Mouse (Mus musculus): ENCODE measurements at regions not wholly inside any gene's neighbourhood (a gene's known extent, or its start where the extent isn't known, plus 50 kb on each side); places are given as distances from the start of the nearest gene placed in this dataset.

DNA sequence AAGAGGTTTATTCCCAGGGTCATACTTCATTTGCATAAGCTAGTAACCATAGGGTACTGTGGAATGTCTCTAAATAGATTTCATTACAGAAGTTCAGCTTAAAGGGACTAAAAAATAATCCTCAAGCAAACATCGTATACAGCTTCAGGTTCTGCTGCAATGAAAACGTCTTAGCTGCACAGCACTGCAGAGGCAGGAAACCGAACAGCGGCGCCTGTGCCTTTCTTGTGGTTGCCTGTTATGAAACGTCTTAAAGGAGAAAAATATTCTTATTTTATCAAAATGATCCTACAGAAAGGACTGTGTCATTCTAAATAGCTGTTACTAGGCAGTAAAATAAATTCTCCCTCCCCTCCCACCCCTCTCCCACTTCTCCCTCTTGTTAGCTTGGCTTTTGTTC is 226.0 kb upstream of the Fam241a start:
- in situ Hi-C loops (cut with MboI, MseI), result loop anchor here (10.0 kb wide), 1 partner anchor 577 kb away; no protein-coding TSS in a partner anchor

DNA sequence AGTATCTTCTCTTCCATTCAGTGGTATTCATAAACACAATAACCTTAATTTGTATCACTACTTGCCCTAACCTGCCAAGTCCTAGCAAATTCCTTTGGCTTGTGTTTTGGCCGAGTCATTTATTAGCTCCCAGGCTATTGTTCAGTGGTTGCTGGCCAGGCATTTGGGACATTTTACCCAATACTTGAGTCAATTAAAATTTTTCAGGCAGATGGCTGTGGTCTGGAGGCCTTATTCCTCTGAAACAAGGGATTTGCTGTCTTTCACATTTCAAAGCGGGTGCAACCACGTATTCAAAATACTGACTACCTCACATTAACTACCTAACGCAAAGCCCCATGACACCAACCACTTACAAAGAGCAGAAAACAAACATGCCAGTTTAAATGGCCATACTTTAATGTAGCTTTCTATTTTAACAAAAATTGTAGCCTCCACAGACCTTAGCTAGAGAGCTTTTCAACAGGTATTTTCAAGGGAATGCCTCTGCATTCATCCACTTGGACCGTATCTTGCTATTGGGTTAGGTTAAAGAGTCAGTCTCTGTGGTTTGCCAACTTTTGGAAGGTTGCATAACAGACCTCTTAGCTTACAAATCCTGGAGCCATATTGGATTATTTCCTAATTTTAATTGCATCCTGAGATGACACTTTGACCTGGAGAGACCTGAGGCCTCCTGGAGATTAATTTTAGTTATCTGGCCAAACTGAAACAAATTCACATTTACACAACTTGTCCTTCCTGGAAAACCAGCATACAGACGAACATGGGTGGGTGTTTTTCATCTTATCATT is 224.7 kb upstream of the Fam241a start:
- in situ Hi-C loops (cut with MboI, MseI), result loop anchor here (10.0 kb wide), 1 partner anchor 576 kb away; no protein-coding TSS in a partner anchor

DNA sequence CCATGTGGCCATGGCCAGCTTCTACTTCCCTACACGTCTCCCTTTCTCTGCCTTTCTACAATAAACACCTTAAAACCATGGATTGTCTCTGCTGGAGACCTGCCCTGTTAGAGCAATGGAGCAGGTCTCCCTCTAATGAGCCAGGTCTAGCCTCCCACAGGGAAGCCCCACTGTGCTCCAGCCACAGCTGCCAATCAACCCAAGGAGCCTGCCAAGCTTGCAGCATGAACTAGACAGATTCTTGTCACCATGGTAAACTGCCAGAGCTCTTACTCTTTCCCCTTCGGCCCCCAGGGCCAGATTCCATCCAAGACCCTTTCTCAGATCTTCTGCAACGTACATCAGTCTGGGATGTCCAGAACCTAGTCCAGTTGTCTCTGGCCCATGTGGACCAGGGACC is 217.1 kb upstream of the Fam241a start:
- in situ Hi-C loops (cut with MboI, MseI), result no loop called here

DNA sequence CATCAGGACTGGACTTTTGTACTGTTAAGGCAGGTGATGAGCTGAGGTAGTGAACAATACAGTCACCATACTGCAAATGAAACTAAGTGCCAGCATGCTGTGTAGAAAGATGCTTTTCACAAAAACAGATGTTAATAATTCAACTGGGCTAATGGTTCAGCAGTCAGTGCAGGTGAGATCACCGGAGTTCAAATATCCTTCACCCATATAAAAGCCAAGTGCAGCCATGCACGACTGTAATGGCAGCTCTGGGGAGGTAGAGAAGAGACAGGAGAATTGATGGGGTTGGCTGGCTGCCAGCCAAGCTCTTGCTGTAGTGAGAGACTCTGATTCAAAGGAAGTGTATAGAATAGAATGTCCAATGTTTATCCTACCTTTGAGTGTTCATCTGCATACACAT is 214.3 kb upstream of the Fam241a start:
- in situ Hi-C loops (cut with MboI, MseI), result no loop called here

DNA sequence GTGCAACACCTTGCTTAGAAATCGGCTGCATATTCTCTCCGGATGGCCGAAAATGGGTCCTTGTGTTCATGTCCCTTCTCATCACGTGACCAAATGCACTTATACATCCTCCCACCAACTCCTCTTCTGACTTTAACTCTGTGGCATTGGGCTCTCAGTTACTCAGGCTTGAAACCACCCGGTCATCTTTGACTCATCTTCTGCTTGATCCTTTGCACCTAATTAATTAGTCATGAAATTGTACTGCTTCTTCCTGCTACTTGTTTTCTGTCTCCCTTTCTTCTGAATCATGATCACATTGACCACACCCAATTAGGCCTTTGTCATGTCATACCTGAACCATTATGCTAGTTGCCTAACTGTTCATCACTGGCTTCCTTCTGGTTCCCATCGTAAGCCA is 208.4 kb upstream of the Fam241a start:
- in situ Hi-C loops (cut with MboI, MseI), result no loop called here

DNA sequence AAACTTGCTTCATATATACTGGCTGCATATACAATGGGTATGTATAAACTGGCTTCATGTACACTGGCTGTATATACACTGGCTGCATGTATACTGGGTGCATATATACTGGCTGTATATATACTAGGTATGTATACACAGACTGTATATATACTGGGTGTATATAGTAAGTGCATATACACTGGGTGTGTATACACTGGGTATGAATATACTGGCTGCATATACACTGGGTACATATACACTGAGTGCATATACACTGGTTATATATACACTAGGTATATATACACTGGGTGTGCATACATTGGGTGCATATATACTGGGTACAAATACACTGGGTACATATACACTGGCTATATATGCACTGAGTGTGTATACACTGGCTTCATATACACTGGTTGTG is 196.9 kb upstream of the Fam241a start:
- in situ Hi-C loops (cut with MboI, MseI), result no loop called here

DNA sequence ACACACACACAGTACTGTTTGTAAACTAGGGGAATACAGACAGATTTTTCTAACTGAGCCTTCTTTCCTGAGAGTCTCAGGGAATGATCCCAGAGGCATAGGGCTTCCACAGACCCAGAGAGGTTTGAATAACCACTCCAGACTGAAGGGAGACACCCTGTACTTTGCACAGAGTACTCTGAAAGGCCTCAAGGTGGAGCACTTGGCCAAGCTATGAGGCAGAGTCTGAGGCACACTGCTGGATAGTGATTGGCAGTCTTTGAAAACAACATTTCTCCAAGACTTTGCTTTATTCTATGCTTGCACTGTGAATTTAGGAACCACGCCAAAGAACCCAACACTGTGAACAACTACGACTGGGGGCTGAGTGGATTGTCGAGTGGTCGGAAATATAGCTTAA is 192.1 kb upstream of the Fam241a start:
- in situ Hi-C loops (cut with MboI, MseI), result loop anchor here (10.0 kb wide), 1 partner anchor 1117 kb away; no protein-coding TSS in a partner anchor

DNA sequence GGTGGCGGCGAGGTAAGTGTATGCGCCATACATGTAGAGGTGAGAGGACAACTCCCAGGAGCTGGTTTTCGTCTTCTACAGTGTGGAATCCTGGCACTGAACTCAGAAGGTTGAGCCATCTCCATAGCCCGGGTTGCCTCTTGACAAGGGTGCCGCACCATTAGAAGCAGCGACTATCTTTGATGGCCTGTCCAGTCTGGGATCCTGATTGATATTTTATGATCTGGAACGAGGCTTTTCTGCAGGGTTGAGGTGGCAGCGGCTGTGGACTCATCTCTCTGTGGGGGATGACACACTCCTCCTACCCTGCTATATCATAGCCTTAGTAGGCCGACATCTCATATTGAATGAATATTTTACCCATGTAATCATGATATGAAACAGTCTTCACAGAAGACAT is 191.0 kb upstream of the Fam241a start:
- in situ Hi-C loops (cut with MboI, MseI), result loop anchor here (10.0 kb wide), 1 partner anchor 1118 kb away; no protein-coding TSS in a partner anchor

DNA sequence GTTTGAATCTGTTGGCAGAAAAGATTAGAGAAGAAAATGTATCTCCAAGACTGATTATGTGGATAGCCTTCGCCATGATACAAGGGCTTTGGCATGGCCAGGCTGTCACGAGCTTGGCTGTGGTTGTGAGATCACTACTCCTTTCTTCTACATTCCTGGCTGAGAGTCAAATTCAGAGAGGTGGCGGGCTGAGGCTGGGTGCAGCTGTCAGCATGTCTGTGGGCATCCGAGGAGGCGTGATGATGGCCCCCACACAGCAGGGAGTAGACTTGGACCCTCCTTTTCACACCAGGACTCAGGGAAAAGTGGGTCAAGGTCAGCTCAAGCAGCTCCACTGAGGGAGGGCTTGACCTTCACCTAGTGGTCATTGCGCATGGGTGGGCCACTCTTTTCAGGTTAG is 186.3 kb upstream of the Fam241a start:
- in situ Hi-C loops (cut with MboI, MseI), result loop anchor here (5.0 to 10.0 kb wide), 2 partner anchors 255 to 1122 kb away; no protein-coding TSS in a partner anchor

DNA sequence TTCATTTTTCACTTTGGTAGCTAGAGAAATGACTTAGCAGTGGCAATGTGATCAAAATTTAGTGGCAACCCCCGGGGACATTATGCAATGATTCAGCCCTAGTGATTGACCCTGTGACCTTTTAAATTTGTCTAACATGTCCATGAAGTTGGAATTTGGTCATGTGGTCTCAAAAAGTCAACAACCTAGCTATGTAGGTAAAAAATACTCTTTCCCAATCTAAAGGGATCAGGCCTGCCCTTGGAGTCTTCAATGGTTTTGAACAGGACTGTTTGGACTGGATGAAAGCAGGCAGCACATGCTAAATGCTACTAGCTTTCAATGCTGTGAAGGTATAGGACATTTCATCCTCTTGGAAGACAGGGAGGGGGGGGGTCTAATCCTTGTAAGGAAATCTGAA is 185.3 kb upstream of the Fam241a start:
- in situ Hi-C loops (cut with MboI, MseI), result loop anchor here (5.0 to 10.0 kb wide), 2 partner anchors 256 to 1123 kb away; no protein-coding TSS in a partner anchor

DNA sequence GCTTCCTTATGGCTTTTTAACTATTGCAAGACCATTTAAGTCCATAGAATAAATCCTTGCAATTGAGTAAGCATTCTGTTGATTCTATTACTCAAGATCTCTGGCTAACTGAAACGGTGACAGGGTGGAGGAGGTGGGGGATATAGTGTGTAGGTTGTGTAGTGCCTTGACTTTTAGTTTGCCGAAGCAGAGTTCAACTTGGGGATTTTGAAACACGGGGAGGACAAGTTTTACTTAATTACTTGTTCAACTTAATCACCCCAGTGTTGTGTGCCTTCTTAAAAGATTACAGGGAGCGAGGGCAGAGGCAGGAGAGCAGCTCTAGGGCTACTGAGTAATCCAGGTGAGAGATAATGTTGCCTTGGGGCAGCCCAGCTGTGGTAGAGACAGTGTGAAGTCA is 171.7 kb upstream of the Fam241a start:
- in situ Hi-C loops (cut with MboI, MseI), result no loop called here

DNA sequence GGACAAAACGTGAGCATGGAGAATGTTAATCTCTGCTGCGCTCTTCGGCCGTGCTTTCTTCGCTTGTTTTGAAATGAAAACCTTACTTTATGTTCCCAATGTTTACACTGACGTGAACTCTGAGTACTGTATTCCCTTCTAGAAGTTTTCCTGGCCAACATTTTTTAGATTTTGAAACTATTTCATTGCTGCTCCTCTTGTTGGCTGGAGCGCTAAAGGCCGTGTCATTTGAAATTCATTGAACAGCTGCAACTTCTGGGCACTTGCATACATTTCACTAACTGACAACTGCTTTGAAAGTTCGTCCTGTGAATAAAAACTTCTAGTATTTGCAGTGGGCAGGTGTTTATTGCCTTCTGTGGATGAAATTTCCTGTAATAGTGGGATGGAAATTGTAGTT is 157.9 kb upstream of the Fam241a start:
- in situ Hi-C loops (cut with MboI, MseI), result no loop called here

DNA sequence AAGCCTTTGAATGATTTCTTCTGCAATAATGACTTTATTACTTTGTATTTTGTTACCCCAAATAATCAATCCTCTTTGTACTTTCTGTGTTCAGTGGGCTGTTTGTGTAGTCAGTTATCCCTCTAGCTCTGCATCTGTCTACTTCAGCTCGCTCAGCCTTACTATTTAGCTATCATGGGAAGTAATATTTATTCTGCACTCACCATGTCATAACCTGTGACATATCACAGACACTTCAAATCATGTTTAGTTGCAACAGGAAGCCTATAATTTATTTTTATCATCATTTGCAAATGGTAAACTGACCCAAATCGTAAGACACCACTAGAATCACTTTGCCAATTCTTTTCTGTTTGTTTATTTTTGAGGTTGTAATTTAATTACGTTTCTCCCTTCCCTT is 147.6 kb upstream of the Fam241a start:
- in situ Hi-C loops (cut with MboI, MseI), result no loop called here

DNA sequence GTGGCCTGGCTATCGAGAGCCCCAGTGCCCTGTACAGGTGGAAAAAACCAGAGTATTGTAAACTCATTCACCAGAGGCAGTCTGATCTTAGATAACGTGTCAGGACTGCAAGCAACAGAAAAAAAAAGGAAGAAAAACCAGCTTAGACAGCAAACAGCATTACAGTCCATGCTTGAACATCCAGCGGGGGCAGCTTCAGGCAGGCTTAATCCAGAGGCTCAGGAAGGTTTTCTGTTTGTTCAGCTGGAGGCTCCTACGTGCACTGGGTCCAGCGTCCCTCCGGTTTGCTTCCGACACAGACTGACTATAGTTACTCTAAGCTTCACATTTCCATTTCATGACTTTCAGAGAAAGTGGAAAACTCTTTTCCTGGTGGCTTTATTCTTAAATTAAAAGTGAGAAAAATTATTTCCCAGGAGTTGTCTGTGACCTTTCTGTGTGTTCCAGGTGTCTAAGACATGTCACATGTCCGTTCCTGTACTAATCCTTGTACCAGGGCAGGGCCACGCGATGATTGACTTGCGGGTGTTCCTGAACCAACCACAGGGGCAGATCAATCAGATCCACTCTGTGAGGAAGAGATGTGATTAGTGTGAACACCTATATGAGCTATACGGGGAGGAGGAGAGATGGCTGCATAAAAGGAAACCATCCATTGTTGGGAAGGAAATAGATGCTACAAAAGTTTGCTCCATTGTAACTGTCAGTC is 144.4 kb upstream of the Fam241a start:
- in situ Hi-C loops (cut with MboI, MseI), result no loop called here

DNA sequence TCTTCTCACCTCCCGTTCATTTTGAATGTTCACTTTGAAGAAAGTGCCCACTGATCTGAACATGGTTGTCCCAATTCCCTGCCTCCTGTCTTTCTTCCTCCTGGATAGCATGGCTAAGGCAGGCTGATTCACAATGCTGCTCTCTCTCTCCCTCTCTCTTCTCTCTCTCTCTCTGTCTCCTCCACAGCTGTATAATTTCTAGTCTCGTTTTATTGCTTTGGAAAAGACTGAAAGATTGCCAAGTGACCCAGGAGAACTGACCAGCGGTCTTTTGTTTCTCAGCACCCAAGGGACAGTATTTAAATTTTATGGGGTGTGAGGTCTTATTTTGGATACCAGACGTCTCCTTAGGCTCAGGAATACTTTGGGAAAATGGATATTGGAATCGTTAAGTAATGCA is 143.1 kb upstream of the Fam241a start:
- in situ Hi-C loops (cut with MboI, MseI), result no loop called here

DNA sequence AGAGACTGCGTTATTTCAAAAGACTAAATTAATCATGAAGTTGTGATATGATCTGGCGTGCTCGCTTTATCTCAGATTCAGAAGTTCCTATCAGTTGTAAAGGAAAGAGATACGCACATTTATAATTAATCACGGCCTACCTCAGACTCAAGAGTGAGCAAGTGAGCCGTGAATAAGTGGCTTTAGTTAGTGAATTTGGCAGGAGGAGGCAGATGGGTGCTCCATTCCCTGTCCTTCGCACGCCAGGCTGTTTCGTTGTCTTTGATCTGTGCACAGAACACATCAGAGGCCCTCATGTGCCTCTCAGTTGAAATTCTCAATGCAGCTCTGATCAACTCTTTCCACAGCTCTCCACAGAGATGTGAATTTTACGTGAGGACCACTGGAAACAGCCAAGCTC is 140.4 kb upstream of the Fam241a start:
- in situ Hi-C loops (cut with MboI, MseI), result no loop called here

DNA sequence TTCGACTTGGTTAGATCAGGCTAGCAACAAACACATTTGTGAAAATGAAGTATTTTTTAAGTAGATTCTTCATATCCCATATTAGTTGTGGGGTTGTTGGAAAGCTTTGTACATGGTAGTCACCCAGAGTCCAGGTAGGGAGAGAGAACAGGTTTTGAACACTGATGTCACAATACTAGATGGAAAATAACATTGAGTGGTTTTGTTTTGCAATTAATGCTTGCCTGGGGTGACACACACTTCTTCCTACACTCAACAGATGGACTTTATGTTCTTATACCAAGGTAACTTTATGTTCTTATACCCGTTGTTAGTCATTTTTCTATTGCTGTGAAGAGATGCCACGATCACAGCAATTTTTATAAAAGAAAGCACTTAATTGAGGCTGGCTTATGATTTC is 134.2 kb upstream of the Fam241a start:
- in situ Hi-C loops (cut with MboI, MseI), result no loop called here

DNA sequence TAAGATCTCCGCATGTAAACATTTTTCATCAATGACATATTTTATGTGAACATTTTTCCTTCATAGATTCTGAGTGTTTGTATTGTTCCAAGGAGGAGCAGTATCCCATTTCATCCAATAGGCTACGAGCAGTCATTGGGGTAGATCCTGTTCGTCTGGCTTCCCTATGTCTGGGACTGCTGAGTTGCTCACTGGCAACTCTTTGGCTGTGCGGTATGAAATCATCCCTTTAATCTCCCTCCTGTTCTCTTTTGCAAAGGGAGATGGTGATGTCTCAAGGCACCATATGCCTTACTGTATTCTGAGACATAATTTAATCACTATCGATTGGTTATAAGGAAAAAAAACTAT is 133.4 kb upstream of the Fam241a start:
- in situ Hi-C loops (cut with MboI, MseI), result no loop called here

DNA sequence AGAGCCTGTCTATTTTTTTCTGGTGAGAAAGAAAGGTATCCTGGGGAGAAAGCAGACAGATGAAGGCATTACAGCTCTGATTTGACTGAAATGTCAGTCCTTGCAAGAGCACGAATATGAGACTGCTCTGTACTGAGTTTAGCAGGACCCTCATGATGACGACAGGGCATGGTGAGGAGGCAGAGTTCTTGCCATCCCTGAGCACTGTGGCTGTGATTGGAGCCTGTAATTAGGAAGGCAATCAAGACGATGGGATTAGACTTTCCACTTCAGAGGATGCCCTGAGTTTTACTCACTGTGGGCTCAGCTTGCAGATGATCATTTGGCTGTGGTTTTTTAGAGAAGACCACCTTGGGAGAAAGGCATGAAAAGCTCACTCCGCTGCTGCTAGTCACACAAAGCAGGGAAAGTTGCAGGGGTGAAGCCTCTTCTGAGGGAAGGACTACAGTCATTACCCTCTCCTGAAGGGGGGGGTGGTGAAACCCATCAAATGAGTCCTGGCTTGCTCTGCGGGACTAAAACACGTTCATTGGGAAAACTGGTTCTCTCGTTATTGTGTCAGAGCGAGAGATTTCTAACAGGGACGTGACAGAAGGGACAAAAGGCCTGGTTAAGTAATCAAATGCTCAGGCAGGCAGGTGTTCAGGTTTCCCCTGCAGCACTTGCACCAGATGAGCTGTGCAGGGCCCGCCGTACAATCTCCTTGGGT is 132.9 kb upstream of the Fam241a start:
- in situ Hi-C loops (cut with MboI, MseI), result no loop called here

DNA sequence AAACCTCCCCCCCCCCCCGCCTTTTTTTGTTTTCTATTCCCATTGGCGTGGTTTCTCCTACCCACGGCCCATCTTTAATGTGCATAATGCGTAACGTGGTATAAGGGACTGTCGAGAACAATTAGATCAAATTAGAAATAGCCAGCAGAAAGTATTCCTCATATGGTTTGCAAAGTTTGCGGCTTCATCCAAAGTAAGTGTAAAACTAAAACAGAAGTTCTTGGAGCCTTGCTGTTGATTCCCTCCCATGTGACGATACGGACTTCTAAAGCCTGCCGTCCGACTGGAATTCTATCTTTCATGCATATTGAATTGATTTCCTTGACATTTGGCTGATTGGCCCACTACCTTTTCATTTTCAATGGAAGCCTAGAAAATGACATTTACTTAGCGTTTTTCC is 128.7 kb upstream of the Fam241a start:
- in situ Hi-C loops (cut with MboI, MseI), result no loop called here

DNA sequence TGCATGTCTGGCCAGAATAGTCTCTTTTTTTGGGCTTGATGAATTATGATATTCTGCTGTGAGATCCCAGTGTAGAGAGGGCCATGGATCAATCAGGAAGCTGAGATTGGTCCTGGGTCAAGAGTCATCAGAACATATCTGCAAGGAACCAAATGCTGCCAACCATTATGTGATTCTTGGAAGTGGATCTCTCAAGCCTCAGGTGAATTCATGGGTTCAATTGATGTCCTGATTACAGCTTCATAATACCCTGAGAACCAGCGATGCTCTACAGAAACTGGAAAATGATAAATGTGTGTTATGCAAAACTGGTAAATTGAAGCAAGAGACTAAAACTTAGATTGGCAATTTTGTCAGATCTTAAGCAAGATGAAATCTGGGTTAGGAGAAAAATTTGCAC is 118.8 kb upstream of the Fam241a start:
- in situ Hi-C loops (cut with MboI, MseI), result no loop called here

DNA sequence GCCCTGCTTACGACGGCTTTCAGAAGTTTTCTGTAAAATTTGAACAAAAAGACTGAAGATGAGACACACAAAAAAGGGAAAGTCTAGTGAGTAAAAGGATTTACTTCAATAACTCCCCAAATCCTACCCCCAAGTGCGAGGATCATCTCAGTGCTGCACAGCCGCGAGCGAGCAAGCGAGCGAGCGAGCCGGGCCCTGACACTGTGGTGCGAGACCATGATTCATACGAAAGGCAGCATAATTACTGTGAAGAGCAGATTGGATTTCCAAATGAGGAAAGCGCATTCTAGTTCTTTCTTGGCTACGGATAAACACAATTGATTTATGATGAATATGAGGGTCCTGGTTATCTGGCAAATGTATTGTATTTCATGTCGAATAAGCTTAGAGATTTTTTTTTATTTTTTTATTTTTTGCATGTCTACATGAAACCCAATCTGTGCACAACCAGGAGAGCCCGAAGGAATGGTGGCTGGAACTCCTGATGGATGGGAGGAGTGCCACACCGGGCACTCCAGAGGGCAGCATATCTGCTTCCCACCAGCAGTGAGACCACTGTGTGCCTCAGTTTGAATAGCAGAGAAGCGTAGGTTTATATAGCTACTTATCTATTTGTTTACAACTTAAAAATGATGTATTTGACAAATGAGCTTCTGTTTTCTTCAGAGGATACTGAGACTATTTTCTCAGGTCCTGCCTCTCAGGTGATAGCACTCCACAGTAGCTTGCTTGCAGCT is 106.9 kb upstream of the Fam241a start:
- in situ Hi-C loops (cut with MboI, MseI), result loop anchor here (5.0 kb wide), 1 partner anchor 334 kb away; no protein-coding TSS in a partner anchor

Data from T-helper 1 cell (primary cell).